Mouse (Mus musculus) frontal cortex, adult 2 months (tissue): ENCODE measurements at regions not wholly inside any gene's neighbourhood (a gene's known extent, or its start where the extent isn't known, plus 50 kb on each side); places are given as distances from the start of the nearest gene placed in this dataset.

Experiments
- DNase-seq, 2 experiments: peaks; one replicate each; pipeline ENCODE4 v3.0.0; 2022; ENCODE audit warnings: low spot score in 1 of 2; ENCODE audit errors: extremely low spot score in 1 of 2

GRCm38 (mm10) chr13:107337111-107337510 is 315.2 kb upstream of the Kif2a start:
- peak in 1 of 2 experiments; percentile 26 for DNase-seq

DNA sequence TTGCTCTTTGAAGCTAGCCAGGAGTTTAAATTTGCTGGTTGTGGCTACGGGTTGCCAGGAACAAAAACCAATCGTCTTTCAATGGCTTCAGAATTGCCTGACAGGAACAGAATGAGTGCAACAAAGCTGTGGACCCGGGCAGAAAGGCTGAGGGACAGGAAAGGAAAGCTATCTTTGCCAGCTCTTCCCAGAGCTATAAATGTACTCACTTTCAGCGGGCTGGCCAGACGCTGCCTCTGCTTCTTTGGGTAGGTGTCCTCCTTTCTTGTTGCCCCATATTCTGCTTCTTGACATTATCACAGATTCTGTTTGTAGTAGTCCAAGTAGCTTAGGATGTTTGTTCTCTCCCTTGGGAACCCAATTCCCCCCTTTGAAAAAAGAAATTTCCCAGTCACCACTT is 307.4 kb upstream of the Kif2a start:
- peak in 1 of 2 experiments; percentile 21 for DNase-seq

GRCm38 (mm10) chr13:107325707-107326495 is 304.0 kb upstream of the Kif2a start:
- peak; percentile 32 to 85 for DNase-seq

DNA sequence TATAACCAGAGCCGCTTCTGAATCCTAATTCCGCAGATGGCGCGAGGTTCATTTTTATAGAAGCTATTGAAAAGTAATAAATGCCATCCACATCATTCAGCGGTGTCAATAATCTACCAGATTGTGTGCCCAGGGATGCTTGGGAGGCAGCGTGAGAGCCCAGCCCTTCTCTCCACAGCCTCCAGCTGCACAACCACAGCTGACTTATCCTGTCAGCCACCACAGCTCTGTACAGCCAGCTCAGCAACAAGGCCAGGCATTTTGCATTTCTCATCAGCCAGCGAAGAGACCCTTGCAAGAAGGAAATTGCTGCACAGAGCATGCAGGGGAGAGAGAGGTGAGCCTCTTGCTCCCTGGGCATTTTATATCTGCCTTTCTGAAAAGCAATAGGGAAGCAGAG is 292.8 kb upstream of the Kif2a start:
- DNase-seq, result no peak

DNA sequence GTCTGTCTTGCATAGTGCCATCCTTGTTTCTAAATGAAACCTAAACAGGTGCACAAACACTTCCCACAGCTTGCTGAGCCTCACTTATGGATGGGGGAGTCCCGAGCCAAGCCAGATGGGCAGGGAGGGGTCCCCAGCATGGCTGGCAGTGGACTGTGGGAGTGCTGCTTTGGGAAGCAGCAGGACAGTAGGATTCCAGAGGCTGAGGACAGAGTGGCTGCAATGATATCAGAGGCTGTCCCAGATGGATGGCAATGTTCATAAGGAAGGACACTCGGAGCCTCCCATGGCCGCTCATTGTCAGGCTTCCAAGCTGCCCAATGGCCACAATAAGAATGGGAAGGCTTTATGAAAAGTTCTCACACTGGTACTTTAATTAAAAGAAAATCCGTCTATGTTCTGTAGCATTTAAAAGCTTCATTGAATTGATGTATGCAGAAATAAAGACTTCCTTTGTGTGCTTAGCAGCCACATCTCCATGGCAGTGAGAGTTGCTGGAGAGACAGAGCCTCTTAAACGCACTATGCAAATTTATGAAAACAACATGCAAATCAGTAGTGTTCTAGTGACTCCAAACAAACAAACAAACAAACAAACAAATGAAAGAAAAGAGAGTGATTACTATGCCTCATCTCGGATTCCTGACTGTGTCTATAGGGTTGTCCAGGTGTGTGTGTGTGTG is 287.2 kb upstream of the Kif2a start:
- DNase-seq, result no peak

- DNase-seq, result no peak
Observed at GRCm38 (mm10) chr13:107308404-107308803, 286.5 kb upstream of the Kif2a start.

GRCm38 (mm10) chr13:107306958-107307357 is 285.0 kb upstream of the Kif2a start:
- no peak for DNase-seq

DNA sequence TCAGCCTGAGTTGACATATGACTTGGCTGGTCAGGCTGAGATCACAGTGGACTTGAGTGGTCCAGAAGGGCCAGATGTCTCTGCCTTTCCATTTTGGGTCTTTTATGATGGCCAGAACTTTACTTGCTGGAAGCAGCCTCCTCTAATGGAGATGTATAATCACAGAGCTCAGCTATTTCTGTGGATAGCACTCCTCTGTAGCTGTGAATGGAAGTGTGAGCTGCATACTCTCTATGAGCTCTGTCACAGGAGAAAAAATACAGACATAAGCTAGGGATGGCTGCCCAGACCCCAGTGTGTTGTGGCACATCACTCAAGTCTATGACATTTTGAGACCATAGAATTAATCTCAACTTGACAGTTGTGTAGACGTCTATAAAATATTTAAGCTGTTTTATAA is 284.3 kb upstream of the Kif2a start:
- DNase-seq, result no peak

DNA sequence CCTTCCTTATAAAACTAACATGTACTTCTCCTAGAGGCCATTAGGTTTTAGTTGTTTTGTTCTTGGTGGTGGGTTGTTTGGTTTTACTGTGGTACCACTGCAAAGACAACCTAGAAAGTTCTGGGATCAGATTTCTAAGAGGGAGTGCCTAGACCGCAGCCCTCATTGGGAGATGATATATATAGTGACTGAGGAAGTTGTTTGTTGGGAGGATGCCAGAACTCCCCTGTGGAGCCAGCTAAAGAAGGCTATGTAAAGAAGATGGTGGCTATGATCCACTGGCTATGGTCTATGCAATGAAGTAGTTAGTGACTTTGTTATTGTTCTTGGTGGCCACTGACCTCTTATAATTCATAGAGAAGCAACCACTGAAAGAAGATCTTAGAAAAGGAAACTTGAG is 283.8 kb upstream of the Kif2a start:
- no peak for DNase-seq

- no peak for DNase-seq
Observed at GRCm38 (mm10) chr13:107303878-107304277, 282.0 kb upstream of the Kif2a start.

DNA sequence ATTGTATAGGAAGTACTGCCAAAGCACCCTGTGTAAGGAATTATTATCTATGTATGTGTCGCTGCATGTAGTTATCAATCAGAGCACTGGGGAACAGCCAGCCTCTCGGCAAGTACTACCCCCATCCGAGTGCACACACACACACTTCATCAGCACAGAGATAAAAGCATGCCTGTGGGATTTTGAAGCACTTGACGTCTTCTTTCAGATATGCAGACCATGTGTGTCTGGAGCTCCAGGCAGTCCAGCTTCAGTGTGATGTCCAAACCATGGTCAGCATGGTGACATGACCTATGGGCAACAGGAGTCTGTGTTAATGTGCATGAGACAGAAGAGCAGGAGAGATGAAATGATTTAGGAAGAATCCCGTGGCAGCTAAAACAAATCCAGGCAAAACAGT is 281.4 kb upstream of the Kif2a start:
- DNase-seq, result no peak

GRCm38 (mm10) chr13:107300792-107301191 is 278.9 kb upstream of the Kif2a start:
- DNase-seq, result no peak

GRCm38 (mm10) chr13:107264581-107264980 is 242.7 kb upstream of the Kif2a start:
- DNase-seq, result no peak

DNA sequence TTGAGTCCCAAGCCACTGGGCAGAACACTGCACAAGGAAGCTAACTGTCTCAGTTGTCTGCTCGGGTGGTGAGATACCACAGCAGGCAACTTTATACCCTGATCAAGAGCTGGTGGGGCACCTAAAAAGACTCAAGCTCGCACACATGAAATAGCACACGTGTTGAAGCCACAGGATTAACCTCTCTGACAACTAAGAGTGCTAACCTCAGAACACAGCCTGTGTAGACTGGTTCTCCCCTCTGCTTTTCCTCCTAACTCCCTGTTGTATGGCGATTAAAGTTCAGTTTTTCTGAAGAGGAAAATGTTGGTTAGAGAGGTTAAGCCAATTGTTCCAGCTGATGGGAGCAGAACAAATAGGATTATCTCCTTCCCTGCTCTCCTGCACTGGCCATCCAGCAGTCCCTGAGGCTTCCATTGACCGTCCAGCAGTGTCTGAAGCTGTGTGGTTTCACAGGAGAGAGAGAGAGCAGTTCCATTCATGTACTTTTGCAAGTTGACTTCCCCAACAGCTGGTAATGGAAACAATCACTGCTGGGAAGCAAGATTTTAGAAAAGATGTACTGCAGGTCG is 239.6 kb upstream of the Kif2a start:
- no peak for DNase-seq

DNA sequence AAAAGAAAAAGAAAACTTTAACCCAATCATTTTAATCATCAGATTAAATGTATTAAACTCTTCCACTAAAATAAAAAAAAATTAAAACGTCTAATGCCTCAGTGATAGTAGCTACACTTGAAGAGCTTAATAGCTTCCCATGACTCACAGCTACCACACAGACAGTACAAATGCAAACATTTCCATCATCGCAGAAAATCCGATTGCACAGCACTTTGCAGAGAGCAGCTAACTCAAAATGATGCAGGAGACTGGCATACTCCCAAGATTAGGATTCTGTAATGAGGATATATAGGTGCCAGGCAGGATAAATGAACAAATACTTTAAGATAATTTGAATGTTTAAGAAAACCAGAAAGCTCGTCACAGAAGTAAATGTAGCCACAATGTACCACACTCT is 238.3 kb upstream of the Kif2a start:
- peak in 1 of 2 experiments; percentile 25 for DNase-seq

DNA sequence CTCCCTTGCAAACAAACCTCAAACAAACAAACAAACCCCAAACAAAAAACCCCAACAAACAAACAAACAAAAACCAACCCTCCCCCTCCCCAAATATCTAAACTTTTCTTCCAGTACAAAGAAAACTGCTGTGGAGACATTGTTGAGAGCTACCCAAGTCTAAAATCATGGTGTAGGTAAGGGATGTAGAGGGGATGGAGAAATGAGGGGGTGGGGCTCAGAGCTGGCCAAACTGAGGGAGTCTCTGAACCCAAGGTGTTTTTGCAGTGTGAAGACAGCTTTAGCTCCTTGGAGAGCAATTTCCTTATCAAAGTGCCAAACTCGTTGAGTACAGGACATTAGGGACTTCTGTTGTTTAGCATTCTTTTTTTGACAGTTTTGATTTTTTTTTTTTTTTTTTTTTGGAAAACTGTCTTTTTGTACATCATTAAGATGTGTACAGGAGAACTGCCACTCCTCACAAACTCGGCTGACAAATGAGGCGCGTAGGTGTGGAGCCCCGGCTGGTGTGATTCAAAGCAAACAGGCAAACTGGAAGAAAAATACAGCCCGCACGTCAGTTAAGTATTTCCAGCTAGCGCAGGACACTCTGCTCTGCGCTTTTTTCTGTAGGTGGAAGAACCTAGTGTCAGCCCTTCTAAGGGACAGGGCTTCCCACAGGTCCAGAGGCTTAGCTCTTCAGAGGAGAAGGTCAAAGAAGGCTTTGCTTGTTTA is 226.0 kb upstream of the Kif2a start:
- peak; percentile 8 to 21 for DNase-seq

DNA sequence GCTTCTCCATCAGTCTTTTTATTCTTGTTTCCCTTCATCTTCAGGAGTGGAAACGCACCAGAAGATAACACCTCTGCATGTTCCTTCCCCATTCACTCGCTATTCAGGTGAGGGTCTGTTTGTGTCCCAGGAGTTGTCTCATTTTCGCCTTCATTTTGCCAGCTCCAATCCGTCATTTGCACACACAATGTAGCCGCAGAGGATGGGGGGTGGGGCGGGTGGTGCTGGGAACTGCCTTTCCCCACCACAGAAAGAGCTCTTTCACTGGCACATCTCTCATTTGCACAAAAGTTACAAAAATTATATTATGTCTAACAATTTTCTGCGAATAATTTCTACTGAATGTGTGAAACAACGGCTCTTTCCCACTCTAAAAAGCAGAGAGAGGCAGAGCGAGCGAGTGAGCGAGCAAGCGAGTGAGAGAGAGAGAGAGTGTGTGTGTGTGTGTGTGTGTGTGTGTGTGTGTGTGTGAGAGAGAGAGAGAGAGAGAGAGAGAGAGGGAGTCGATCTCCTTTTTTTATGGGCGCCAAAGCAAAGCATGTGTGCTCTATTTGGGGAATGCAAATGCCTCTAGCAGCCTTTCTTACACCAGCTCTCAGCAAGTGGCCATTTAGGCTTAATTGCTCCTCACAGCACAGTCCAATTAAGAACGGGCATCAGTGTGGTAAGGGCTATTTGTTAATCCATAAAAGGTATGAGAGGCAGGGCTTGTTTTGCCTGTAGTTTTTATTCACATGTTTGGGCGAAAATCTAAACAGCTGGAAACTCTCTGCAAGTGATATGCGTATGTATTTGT is 225.2 kb upstream of the Kif2a start:
- DNase-seq, result peak in 1 of 2 experiments; percentile 13

DNA sequence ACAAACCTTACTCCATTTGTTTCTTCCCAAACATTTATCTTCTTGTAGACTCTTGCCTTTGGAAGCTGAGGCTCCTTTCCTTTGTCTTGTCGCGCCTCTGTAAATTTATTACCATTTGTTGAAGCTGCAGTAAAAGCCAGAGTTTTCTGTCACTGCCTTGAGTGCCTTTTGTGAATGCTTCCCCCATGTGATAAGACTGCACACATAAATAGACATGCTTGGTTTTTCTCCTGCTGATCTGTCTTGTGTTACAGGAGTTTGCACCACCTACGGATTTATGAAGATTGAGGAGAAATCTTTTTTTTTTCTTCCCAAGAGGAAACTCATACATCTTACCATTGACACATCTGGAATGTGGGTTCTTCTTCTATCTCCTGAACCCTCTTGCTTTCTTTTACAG is 222.2 kb upstream of the Kif2a start:
- DNase-seq, result peak; percentile 7 to 21

DNA sequence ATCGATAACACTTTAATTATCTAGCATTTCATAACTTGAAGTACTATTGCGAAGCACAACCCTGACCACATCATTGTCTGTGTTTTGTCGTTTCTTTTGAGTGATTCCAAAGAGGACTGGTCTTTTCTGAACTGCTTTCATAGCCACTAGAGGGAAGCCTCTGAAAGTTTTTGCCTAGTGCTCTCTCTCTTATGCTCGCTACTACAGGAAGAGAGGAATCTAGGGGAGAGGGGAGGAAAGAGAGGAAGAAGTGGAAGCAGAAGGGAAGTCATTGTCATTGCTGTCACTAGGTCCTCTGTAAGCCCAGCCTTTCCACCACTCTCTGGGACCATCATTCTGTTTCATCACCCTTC is 217.1 kb upstream of the Kif2a start:
- peak in 1 of 2 experiments; percentile 25 for DNase-seq

GRCm38 (mm10) chr13:107238364-107239034 is 216.6 kb upstream of the Kif2a start:
- no peak for DNase-seq
